Mouse (Mus musculus): ENCODE measurements around the gene B3gnt9.

- TF ChIP-seq CTCF (IDR thresholded peaks at IDR 0.05; ENCODE audit: control insufficient read depth, insufficient read depth, insufficient read length), result peak; percentile 94
- no peak for TF ChIP-seq CEBPB (IDR thresholded peaks at IDR 0.05; ENCODE audit: low read depth)
These were observed 35.0 kb upstream of the B3gnt9 start, which contains the start of gene 4931428F04Rik for GRCm38 (mm10) chr8:105289805-105290460.
